Mouse (Mus musculus): ENCODE results near the gene Lgi4.

GRCm38 (mm10) chr7:31107781-31108180 is 48.6 kb downstream of the Lgi4 start:
- TF ChIP-seq POLR2A (IDR thresholded peaks at IDR 0.05; ENCODE audit: low read depth, low read length) (no peak), CTCF (IDR thresholded peaks at IDR 0.05; ENCODE audit: extremely low read depth, insufficient read length, insufficient replicate concordance, low read depth, low read length) (no peak)

Measured in small intestine, adult 2 months (tissue).